Comparison of ENCODE assay signal across 8 mouse cellular contexts in genomic region chr10:39733421-39733930, GRCm38 (mm10). TPM values are rescaled to one million over a fixed set of nuclear protein-coding genes. Genes with fewer than 3 reads are reported as not detected.
A peak's percentile ranks its signal among the peaks of the same experiment; 100 is the strongest.
DNase-seq lines count a peak whose midpoint lies in the region; ATAC-seq and TF ChIP-seq lines count a peak whose summit lies in the region.

No protein-coding gene starts in this region.

- H3K36me3 ChIP-seq in hindbrain, postnatal 0 days (ENCODE audit: insufficient read depth, low read length), result no peaks in the 10 kb centered on the region
- no peaks in the 10 kb centered on the region for H3K36me3 ChIP-seq in neural tube, embryonic 14.5 days (ENCODE audit: control insufficient read depth, insufficient read depth, low read length)

- H3K9me3 ChIP-seq in hindbrain, postnatal 0 days (ENCODE audit: low read length), result no peaks in the 10 kb centered on the region
- no peaks in the 10 kb centered on the region for H3K9me3 ChIP-seq in neural tube, embryonic 14.5 days (ENCODE audit: control insufficient read depth, low read length)

- H3K27ac ChIP-seq in left cerebral cortex, adult 2 months, result peak overlapping the region; percentile 99; the same call in 1 of the 2 replicates
- H3K27ac ChIP-seq in hindbrain, postnatal 0 days, result peak overlapping the region; percentile 100
- peak overlapping the region; percentile 100 for H3K27ac ChIP-seq in neural tube, embryonic 14.5 days (ENCODE audit: low read depth, low read length)

- peak overlapping the region; percentile 98 for H3K4me3 ChIP-seq in left cerebral cortex, adult 2 months
- H3K4me3 ChIP-seq in hindbrain, postnatal 0 days (ENCODE audit: low read length), result peak overlapping the region; percentile 84
- peak overlapping the region; percentile 95 for H3K4me3 ChIP-seq in neural tube, embryonic 14.5 days (ENCODE audit: low read depth, low read length)

- ATAC-seq in hindbrain, postnatal 0 days, result no peak
- no peak for ATAC-seq in neural tube, embryonic 14.5 days (ENCODE audit: low read depth)

- intact Hi-C loops in left cerebral cortex, adult 2 months (cut with DNase I), result loop anchor here (5.0 kb wide), 4 partner anchors 161 to 361 kb away; no protein-coding TSS in a partner anchor

- no peak for DNase-seq in left cerebral cortex, adult 2 months (ENCODE audit: extremely low spot score in 1 of 2, low spot score in 2 of 2)
- no peak for DNase-seq in left cerebral cortex, adult 18-20 months (ENCODE audit: low spot score in 2 of 2)
- peak; percentile 23 for DNase-seq in embryo, embryonic 11 days
- DNase-seq in hindbrain, postnatal 0 days (ENCODE audit: low spot score), result peak; percentile 43
- no peak for DNase-seq in thymus, postnatal 4 days
- no peak for DNase-seq in cerebellum, postnatal 36 days
- no peak for DNase-seq in adrenal gland, postnatal 14 days

- no peaks in the 10 kb centered on the region for H3K27me3 ChIP-seq in hindbrain, postnatal 0 days (ENCODE audit: insufficient read depth, low read length)
- no peaks in the 10 kb centered on the region for H3K27me3 ChIP-seq in neural tube, embryonic 14.5 days (ENCODE audit: control insufficient read depth, insufficient read depth, low read length)

- TF ChIP-seq CTCF in left cerebral cortex, adult 2 months (IDR thresholded peaks at IDR 0.05), result no peak
- no peak for TF ChIP-seq CTCF in hindbrain, postnatal 0 days (IDR thresholded peaks at IDR 0.05; ENCODE audit: low read depth)

- no peaks in the 10 kb centered on the region for H3K4me1 ChIP-seq in hindbrain, postnatal 0 days (ENCODE audit: insufficient read depth, low read length)
- H3K4me1 ChIP-seq in neural tube, embryonic 14.5 days (ENCODE audit: control insufficient read depth, insufficient read depth, low read length), result peaks cover 11% of the 10 kb centered on the region; the same call in 1 of the 2 replicates

- peak overlapping the region; percentile 68 for H3K4me2 ChIP-seq in hindbrain, postnatal 0 days (ENCODE audit: low read depth, low read length)
- peak overlapping the region; percentile 74 for H3K4me2 ChIP-seq in neural tube, embryonic 14.5 days (ENCODE audit: low read depth, low read length)

- H3K9ac ChIP-seq in hindbrain, postnatal 0 days (replicated peaks; ENCODE audit: low read length), result peak overlapping the region; percentile 99
- H3K9ac ChIP-seq in neural tube, embryonic 14.5 days (replicated peaks; ENCODE audit: low read depth, low read length), result peak overlapping the region; percentile 97

- 8% methylated on average over 10 of the region's 10 CpGs for WGBS in hindbrain, postnatal 0 days
- WGBS in neural tube, embryonic 14.5 days, result 10% methylated on average over 10 of the region's 10 CpGs

RNA-seq across cellular contexts. Expression of gene Rev3l, which starts 1.6 kb away (rescaled TPM):
- 10 to 100 TPM; 27.9 to 28.6 TPM for total RNA-seq in left cerebral cortex, adult 2 months (2021)
- total RNA-seq in left cerebral cortex, adult 18-20 months (2021), result 10 to 100 TPM; 21.4 to 24.1 TPM
- 89.5 and 105 TPM in 2 replicates for total RNA-seq in hindbrain, postnatal 0 days (2014; rRNA removed)
- 22.3 and 23.3 TPM in 2 replicates for polyA plus RNA-seq in hindbrain, postnatal 0 days (2015; fragmentation: Nextera tagmentation; extraction: Ambion mirVana)
- 68.9 and 77.3 TPM in 2 replicates for polyA plus RNA-seq in neural tube, embryonic 14.5 days (2014; fragmentation: Nextera tagmentation; extraction: Ambion mirVana)
- 26.9 and 34.8 TPM in 2 replicates for total RNA-seq in adrenal gland, postnatal 14 days (2021)

Comparison
In these comparisons a context has a peak if more than half of its experiments do, and no peak if none do; other contexts are left out.
1. DNase-seq: peak in embryo, embryonic 11 days (single experiment) and hindbrain, postnatal 0 days (single experiment); none in left cerebral cortex, adult 2 months (0 of 2), left cerebral cortex, adult 18-20 months (0 of 2), thymus, postnatal 4 days (single experiment), cerebellum, postnatal 36 days (0 of 2) and adrenal gland, postnatal 14 days (single experiment).
2. Peak in every context shown above with its lines, with median percentiles within 50 percentile points of each other: H3K27ac ChIP-seq and H3K4me3 ChIP-seq.